Mouse (Mus musculus) stomach, postnatal 0 days (tissue): ENCODE data around the gene Prelid3b. TPM values are rescaled to one million over a fixed set of nuclear protein-coding genes. Genes with fewer than 3 reads are reported as not detected.
A peak's percentile ranks its signal among the peaks of the same experiment; 100 is the strongest.

Experiments
- ATAC-seq: fragments of 200-750 bp; cut with Nextera tagmentation; 2 replicates; pipeline ENCODE4 v1.8.0; 2017; ENCODE audit not compliant: low FRiP score, low TSS enrichment
- DNase-seq: peaks from one replicate; pipeline ENCODE4 v3.0.0-alpha.2; 2016; ENCODE audit warnings: low spot score
- H3K27ac ChIP-seq: fragments of 300-500 bp; sonication (generic); replicated peaks from 2 replicates; pipeline ENCODE4 v1.5.1; 2014; ENCODE audit warnings: mild to moderate bottlenecking, control low read depth
- H3K27me3 ChIP-seq: fragments of 300-500 bp; sonication (generic); 2 replicates; pipeline ENCODE4 v1.6.1; 2014; ENCODE audit warnings: low read length; ENCODE audit not compliant: control insufficient read depth, insufficient read depth
- H3K36me3 ChIP-seq: fragments of 300-500 bp; sonication (generic); 2 replicates; pipeline ENCODE4 v1.6.1; 2014; ENCODE audit warnings: low read length, mixed read lengths; ENCODE audit not compliant: control insufficient read depth, insufficient read depth
- H3K4me1 ChIP-seq: fragments of 300-500 bp; sonication (generic); replicated peaks from 2 replicates; pipeline ENCODE4 v1.6.1; 2014; ENCODE audit warnings: antibody characterized with exemption; ENCODE audit not compliant: control insufficient read depth, insufficient read depth
- H3K4me2 ChIP-seq: fragments of 300-500 bp; sonication (generic); replicated peaks from 2 replicates; pipeline ENCODE4 v1.6.1; 2014; ENCODE audit warnings: low read depth, mild to moderate bottlenecking, control low read depth, moderate library complexity
- H3K4me3 ChIP-seq: fragments of 300-500 bp; sonication (generic); 2 replicates; pipeline ENCODE4 v1.5.1; 2014; ENCODE audit warnings: low read depth, low read length, control low read depth
- H3K9ac ChIP-seq: fragments of 300-500 bp; sonication (generic); 2 replicates; pipeline ENCODE4 v1.6.1; 2014; ENCODE audit warnings: mild to moderate bottlenecking, low read length, control low read depth, mixed read lengths
- H3K9me3 ChIP-seq: fragments of 300-500 bp; sonication (generic); 2 replicates; pipeline ENCODE4 v1.6.1; 2016; ENCODE audit warnings: low read length; ENCODE audit not compliant: control insufficient read depth
- CTCF ChIP-seq: IDR thresholded peaks from 2 replicates; pipeline ENCODE4 v1.5.1; 2016; ENCODE audit warnings: antibody characterized with exemption, low read depth, mild to moderate bottlenecking, moderate library complexity
- EP300 ChIP-seq: optimal IDR thresholded peaks from 2 replicates; pipeline ENCODE3; 2016; ENCODE audit warnings: antibody characterized with exemption
- WGBS: fragments of 180-500 bp; shearing (Covaris S2); extraction: QIAGEN DNeasy Blood & Tissue Kit; methylation state at CpG from one replicate; pipeline ENCODE4 v1.1.7; 2014; 5-methylcytosine and 5-hydroxymethylcytosine counted together
- polyA plus RNA-seq: library from polyadenylated mRNA; unstranded; fragments of >200 nt; fragmentation: Nextera tagmentation; extraction: Ambion mirVana; gene quantifications from 2 replicates; pipeline ENCODE4 v1.2.1, GENCODE M21; 2015

The Prelid3b gene
- polyA plus RNA-seq, 1 experiment from 2014 or later = 131 TPM

DNA sequence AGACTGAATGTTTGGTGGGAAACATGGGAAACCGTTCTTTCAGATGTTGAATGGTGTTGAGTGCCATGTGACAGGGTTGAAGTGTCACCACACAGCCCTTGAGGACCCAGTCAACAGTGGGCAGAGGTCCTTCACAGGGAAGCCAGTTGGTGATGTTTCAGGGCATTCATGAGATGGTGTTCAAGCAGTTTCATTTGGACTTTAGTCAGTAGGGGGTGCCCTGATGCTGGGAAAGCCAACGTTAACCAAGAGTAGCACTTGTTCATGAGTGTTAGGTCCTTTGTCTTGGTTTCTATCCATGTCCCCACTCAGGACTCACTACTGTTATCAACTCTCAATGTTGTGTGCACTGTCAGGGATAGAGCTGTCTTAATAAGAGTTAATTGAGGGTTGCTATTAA lies 20.0 kb upstream of the Prelid3b start:
- DNase-seq (no peak), ATAC-seq (no peak)
- peak; percentile 52 for TF ChIP-seq CTCF
- TF ChIP-seq EP300 = no peak
- Histone ChIP-seq H3K27me3 (no peaks in the 10 kb centered on the region), H3K36me3 (no peaks in the 10 kb centered on the region), H3K4me1 (no peaks in the 10 kb centered on the region), H3K9ac (no peak overlapping the region), H3K4me3 (no peak overlapping the region), H3K27ac (no peak overlapping the region), H3K4me2 (no peak overlapping the region), H3K9me3 (no peaks in the 10 kb centered on the region)
- WGBS = 68% methylated on average over 2 of the region's 2 CpGs

DNA sequence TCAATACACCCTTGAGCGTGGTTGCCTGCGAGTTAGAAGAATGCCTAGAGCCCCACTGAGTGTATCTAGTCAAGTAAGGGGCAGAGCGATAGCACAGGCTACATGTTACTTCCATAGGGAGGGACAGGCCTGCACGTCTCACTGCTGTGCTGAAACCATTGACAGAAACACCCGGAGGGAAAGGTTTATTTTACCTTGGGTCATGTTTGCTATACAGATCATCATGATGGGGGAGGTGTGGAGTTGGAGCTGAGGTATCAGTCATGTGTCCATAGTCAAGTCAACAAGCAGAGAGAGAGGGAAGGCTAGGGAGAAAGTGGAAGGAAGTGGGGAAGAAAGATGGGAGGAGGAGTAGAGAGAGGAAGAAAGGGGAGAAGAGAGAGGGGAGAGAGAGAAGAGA lies 14.1 kb upstream of the Prelid3b start:
- TF ChIP-seq CTCF (no peak), EP300 (no peak)
- Histone ChIP-seq H3K4me3 (no peak overlapping the region), H3K27ac (no peak overlapping the region), H3K36me3 (no peaks in the 10 kb centered on the region), H3K27me3 (no peaks in the 10 kb centered on the region), H3K9me3 (no peaks in the 10 kb centered on the region), H3K4me2 (no peak overlapping the region), H3K9ac (no peak overlapping the region), H3K4me1 (no peaks in the 10 kb centered on the region)
- no peak for DNase-seq
- peak; percentile 46; the same call in 1 of the 2 replicates for ATAC-seq
- 64% methylated on average over 5 of the region's 5 CpGs for WGBS

DNA sequence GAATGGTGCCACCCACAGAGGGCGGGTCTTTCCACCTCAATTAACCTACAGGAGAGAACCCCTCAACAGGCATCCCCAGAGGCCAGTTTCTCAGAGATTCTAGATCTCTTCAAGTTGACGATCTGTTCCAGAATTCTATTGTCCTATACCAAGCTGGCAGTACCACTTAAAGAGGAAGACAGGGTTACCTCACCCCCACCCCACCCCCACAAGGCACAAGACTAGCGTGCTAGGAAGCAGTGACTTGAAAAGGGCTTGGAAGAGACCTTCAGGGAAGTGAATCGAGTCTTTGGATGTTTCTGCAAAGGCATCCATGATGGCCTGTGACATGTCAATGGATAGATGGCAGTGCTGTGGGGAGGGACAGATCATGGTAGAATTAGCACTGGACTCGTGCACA lies 5.9 kb upstream of the Prelid3b start:
- Histone ChIP-seq H3K27ac (peak overlapping the region; percentile 81), H3K4me3 (no peak overlapping the region), H3K9me3 (no peaks in the 10 kb centered on the region), H3K4me2 (no peak overlapping the region), H3K36me3 (no peaks in the 10 kb centered on the region), H3K27me3 (no peaks in the 10 kb centered on the region), H3K4me1 (no peaks in the 10 kb centered on the region), H3K9ac (no peak overlapping the region)
- ATAC-seq (no peak), DNase-seq (peak; percentile 57)
- TF ChIP-seq CTCF = no peak
- no peak for TF ChIP-seq EP300
- WGBS = 66% methylated on average over 5 of the region's 5 CpGs

DNA sequence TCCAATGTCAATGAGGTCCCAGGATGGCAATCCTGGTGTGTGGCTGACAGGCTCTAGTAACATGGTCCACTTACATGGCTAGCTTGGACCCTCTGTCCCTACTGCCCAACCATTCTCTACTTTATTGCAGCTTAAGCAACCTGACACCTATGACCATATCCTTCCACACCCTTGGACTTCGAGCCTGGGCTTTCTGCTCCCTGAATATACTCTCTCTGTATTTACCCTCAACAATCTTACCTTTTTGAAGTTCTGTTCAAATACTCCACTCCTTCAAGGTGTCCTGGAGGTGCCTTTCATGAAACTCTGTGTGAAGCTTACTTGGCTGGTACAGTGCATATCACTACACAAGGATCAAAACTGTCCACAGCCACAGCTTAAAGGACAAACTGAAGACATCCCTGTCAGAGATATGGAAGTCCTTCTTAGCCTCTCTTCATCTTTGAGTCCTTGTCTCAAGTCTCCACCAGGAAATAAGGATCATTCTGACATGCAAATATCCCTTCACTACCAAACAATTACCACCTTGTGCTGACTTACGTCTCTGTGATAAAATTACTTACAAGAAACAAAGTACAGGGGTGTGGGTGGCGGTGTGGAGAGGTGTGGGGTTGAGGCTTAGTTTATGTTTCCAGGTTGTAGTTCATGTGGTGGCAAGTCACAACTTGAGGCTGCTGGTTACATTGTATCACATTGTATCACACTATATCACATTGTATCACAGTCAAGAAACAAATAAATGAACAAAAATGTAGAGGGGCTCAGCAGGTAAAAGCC lies 4.8 kb upstream of the Prelid3b start:
- no peak overlapping the region for H3K9ac ChIP-seq
- no peak overlapping the region for H3K4me3 ChIP-seq
- no peak for TF ChIP-seq EP300
- no peak for TF ChIP-seq CTCF
- no peak overlapping the region for H3K4me2 ChIP-seq
- ATAC-seq (peak; percentile 88), DNase-seq (peak; percentile 78)
- H3K27ac ChIP-seq = peak overlapping the region; percentile 86
- H3K9me3 ChIP-seq = no peaks in the 10 kb centered on the region
- no peaks in the 10 kb centered on the region for H3K36me3 ChIP-seq
- WGBS = 47% methylated on average over 3 of the region's 3 CpGs
- H3K4me1 ChIP-seq = no peaks in the 10 kb centered on the region
- no peaks in the 10 kb centered on the region for H3K27me3 ChIP-seq

DNA sequence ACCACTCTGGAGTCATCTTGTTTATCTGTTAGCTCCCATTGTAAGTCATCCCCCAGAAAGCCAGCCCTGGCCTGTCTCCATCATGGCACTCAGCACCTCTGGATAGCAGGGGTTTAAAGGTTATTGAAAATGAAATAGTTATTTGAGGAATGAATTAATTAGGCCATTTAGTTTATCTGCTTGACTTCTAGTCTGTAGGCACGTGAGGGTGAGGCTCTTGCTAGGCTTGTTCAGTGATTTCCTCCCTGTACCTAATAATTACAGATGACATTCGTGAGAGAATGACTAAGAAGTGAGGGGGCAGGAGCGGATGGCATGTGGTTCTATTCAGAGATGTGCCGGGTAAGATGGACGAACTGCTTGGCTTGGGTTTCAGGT lies 658 bp upstream of the Prelid3b start:
- WGBS = 52% methylated on average over 5 of the region's 5 CpGs
- ATAC-seq (no peak), DNase-seq (no peak)
- Histone ChIP-seq H3K4me3 (peak overlapping the region; percentile 75), H3K4me2 (peak overlapping the region; percentile 83), H3K4me1 (peaks cover 10% of the 10 kb centered on the region; the same call in 1 of the 2 replicates), H3K36me3 (peaks cover under 1% of the 10 kb centered on the region; the same call in 1 of the 2 replicates), H3K9me3 (no peaks in the 10 kb centered on the region), H3K27me3 (no peaks in the 10 kb centered on the region), H3K27ac (peak overlapping the region; percentile 81), H3K9ac (peak overlapping the region; percentile 58; the same call in 1 of the 2 replicates)
- TF ChIP-seq EP300 (no peak), CTCF (no peak)

DNA sequence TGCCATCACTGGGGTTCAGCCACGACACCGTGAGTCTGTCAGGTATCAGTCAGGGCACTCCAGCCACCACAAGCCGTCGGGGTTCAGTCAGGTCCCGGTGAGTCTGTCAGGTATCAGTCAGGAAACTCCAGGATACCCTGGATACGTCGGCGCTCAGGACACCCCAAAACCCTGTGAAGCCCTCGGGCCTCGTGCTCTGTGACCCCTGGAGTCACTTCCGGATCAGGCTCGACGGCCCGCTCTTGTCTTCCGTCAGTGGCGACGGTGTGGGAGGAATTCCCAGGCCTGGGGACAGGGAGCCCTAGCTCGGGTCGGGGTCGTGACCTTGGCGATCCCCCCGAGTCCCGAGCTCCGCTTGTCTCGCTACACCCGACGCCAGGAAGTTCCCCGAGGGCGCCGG lies 474 bp downstream of the Prelid3b start:
- Histone ChIP-seq H3K27me3 (no peaks in the 10 kb centered on the region), H3K9ac (peak overlapping the region; percentile 92), H3K4me2 (peak overlapping the region; percentile 83), H3K4me3 (peak overlapping the region; percentile 75), H3K27ac (peak overlapping the region; percentile 93), H3K9me3 (no peaks in the 10 kb centered on the region), H3K4me1 (peaks cover 10% of the 10 kb centered on the region; the same call in 1 of the 2 replicates), H3K36me3 (peaks cover 3% of the 10 kb centered on the region; the same call in 1 of the 2 replicates)
- WGBS = 9% methylated on average over 30 of the region's 30 CpGs
- DNase-seq (no peak), ATAC-seq (no peak)
- no peak for TF ChIP-seq EP300
- no peak for TF ChIP-seq CTCF
